Mouse (Mus musculus) testis, postnatal 14 days (tissue): ENCODE results near the gene Ell3.
"Not testable (repeated sequence)": the region's sequence is repeated elsewhere in the genome, so short reads cannot be mapped to it uniquely, and the experiment has no call there.

ENCODE experiments used
- DNase-seq: peaks from one replicate; pipeline ENCODE4 v3.0.0; 2021; ENCODE audit warnings: low spot score

The Ell3 gene

DNA sequence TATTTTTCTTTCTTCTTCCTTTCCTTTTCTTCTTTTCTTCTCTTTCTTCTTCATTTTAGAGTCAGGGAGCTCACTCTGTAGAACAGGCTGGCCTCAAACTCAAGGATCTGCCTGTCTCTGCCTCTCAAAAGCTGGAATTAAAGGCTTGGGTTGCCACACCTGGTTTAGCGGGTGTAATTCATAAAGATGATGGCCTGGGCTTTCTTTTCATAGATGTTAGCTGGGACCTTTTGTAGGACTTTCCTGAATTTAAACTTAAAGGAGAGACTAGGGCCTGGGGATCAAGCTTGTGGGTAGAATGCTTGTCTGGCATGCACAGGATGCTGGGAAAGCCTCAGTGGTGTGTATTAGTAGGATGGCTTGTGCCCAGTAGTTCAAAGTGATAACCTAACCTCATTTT is at the start of gene Ell3:
Gene Ell3, minus strand, starts transcription at position 101 of the 400 bp plus-strand sequence.
- no peak for DNase-seq

DNA sequence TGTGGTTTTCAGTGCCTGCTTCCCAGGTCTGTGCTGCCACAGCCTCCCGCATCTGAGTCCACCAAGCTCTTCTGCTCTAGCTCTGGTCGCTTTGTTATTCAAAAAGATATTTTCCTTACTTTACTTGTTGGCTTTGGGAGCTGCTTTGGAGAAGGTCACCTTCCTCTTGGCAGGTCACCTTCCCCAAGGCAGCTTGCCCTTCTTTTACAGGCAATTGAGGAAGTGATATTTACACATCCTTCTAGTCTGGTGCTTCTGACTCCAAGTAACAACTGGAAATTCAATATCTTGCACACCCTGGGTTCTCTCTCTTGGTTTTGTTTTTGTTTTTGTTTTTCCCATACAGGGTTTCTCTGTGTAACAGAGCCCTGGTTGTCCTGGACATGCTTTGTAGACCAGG is 40.3 kb upstream of the Ell3 start:
- not testable (repeated sequence) for DNase-seq

DNA sequence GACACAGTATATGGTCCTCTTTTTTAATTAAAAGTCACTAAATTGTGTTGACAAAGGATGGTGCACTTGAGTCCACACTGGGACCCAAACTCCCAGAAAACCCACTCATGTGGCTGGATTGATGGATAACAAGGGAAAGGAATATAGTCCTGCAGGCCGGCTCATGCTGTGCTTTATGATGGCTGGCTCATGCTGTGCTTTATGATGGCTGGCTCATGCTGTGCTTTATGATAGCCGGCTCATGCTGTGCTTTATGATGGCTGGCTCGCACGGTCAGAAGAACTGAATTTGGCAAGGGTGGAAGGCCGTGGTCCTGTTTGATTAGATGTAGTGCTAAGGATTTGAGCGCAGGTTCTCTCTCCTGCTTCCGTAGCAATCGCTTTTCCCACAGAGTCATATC is 39.5 kb upstream of the Ell3 start:
- DNase-seq, result no peak

GRCm38 (mm10) chr2:121480916-121481315 is 36.8 kb upstream of the Ell3 start:
- DNase-seq, result not testable (repeated sequence)

GRCm38 (mm10) chr2:121480498-121480897 is 36.4 kb upstream of the Ell3 start:
- no peak for DNase-seq

- DNase-seq, result no peak
Observed at GRCm38 (mm10) chr2:121477491-121478266, 33.6 kb upstream of the Ell3 start.

DNA sequence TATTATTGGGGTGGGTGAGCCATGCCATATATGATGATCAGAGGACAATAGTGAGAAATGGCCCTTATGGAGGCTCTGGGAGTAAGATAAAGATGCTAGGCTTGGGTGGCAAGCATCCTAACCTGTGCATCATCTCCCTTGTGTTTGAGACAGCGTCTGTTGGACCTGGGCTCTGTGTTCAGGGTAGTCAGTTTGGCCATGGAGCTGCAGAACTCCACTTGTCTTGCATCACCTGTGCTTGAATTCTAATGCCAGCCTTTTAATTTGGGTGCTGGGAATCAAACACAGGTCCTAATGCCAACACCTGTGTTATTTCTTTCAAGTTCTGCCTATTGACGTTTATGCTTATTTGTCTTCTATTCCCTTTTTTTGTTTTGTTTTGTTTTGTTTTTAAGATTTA is 31.2 kb upstream of the Ell3 start:
- not testable (repeated sequence) for DNase-seq

DNA sequence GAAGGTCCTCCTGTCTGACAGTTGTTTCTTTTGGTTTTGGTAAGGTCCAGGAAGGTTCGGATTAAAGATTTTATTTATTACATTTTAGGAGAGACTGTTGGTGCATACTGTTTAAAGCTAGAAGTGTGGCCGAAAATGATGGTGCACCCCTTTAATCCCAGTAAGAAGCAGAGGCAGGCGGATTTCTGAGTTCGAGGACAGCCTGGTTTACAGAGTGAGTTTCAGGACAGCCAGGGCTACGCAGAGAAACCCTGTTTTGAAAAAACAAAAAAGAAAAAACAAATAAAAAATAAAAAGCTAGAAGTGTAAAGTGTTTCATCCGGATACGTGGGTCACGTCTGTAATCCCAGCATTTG is 30.1 kb upstream of the Ell3 start:
- DNase-seq, result no peak

GRCm38 (mm10) chr2:121473301-121474179 is 29.5 kb upstream of the Ell3 start, which contains the start of gene Mfap1b:
Gene Mfap1b (minus strand): TSS chr2:121474067.
- peak; percentile 84 for DNase-seq

DNA sequence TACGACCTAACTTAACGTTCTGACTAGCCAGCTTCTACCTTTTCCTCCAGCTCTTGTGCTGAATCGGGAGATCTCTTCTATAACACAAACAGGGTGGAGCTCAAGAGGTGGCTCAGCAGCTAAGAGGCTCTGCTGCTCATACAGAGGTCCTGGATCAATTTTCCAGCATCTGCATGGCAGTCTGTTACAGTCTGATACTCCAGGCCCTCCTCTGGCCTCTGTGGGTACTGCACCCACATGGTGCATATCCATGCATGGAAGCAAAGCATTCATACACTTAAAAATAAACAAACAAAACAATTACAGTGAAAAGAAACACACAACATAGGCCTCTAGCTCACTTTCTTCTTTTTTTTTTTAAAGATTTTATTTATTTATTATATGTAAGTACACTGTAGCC is 28.7 kb upstream of the Ell3 start:
- DNase-seq, result not testable (repeated sequence)

- not testable (repeated sequence) for DNase-seq
Observed at GRCm38 (mm10) chr2:121468982-121469381, 24.9 kb upstream of the Ell3 start.

- DNase-seq, result no peak
Observed at GRCm38 (mm10) chr2:121460071-121460470, 16.0 kb upstream of the Ell3 start.

DNA sequence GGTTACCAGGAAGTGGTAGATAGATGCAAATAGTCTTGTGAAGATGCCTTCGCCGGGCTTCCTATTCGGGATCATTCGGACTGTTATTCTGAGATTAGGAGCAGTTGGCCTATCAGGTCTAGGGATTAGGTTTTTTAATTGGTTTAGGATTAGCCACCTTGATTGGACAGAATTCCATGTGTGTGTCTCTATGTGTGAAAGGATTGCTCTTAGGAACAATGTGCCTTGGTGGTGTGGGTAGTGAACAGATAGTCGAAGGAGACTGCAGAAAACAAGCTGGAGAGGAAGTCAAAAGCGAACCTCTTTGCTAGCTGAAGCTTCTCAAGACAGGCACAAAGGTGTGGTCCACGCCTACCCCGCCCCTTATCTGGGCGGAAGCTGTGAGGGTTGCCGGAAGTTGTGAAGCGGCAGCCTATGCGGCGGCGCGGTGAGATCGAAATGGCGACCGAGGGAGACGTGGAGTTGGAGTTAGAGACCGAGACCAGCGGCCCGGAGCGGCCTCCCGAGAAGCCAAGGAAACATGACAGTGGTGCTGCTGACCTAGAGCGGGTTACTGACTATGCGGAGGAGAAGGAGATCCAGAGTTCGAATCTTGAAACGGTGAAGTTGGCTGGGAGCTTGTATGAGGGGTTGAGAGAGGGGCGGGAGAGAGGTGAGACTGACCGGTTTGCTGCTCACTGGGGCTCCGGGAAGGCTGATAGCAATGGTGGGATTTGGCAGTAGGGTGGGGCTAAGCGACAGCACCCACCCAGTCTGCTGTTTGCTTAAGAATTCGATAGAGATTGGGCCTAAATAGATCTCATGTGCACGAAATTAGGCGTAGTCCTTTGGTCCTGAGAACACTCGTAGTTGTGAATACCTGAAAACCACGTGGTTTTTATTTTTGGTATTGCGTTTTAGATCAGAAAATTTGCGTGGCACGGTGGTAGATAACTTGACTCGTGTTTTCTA is 12.9 kb upstream of the Ell3 start, which contains the start of gene Serinc4:
Gene Serinc4, minus strand, starts transcription at position 90 of the 951 bp plus-strand sequence.
- peak; percentile 85 for DNase-seq

- no peak for DNase-seq
Observed at GRCm38 (mm10) chr2:121455534-121455933, 11.5 kb upstream of the Ell3 start.

- DNase-seq, result no peak
Observed at GRCm38 (mm10) chr2:121453917-121454316, 9.8 kb upstream of the Ell3 start.

DNA sequence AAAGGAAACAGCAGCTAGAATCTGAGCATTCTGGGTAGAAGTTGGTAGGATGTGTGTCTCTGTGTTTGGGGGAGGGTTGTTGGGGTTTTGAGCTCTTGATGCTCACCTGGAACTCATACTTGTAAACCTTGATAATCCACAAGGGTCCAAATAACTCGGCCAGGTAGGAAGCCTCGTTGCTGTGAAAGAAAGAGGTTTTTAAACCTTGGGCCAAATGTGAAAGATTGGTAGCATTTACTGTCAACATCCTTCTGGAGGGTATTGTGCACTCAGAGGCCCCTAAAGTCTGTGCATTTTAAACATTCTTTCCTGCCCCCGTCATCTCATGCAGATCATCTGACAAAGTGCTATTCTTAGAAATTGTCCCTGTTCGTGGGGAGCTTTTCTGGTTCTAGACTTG is 8.9 kb upstream of the Ell3 start, which contains the start of gene Hypk:
Gene Hypk, plus strand, starts transcription at position 301 of the 400 bp plus-strand sequence.
- DNase-seq, result no peak

GRCm38 (mm10) chr2:121452361-121452760 is 8.3 kb upstream of the Ell3 start:
- DNase-seq, result no peak

DNA sequence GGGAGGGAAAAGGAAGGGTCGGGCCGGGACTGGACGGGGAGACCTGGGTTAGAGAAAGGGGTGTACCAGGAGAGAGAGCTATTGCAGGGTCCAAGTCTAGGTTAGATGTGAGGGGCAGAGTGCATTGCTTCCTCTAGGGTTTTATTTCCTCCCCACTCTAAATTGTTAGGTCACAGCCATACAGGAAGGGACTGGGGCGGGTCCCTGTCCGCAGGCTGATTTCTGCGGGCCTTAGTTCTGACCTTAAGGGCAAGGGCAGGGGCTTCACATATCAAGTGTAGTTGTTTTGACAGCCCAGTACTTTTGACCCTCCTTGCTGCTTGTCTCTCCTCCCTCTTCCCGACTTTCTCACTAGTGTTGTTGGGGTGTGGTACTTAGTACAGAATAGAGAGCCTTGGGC is 6.0 kb upstream of the Ell3 start:
- no peak for DNase-seq

- no peak for DNase-seq
Observed at GRCm38 (mm10) chr2:121449545-121450011, 5.5 kb upstream of the Ell3 start.

DNA sequence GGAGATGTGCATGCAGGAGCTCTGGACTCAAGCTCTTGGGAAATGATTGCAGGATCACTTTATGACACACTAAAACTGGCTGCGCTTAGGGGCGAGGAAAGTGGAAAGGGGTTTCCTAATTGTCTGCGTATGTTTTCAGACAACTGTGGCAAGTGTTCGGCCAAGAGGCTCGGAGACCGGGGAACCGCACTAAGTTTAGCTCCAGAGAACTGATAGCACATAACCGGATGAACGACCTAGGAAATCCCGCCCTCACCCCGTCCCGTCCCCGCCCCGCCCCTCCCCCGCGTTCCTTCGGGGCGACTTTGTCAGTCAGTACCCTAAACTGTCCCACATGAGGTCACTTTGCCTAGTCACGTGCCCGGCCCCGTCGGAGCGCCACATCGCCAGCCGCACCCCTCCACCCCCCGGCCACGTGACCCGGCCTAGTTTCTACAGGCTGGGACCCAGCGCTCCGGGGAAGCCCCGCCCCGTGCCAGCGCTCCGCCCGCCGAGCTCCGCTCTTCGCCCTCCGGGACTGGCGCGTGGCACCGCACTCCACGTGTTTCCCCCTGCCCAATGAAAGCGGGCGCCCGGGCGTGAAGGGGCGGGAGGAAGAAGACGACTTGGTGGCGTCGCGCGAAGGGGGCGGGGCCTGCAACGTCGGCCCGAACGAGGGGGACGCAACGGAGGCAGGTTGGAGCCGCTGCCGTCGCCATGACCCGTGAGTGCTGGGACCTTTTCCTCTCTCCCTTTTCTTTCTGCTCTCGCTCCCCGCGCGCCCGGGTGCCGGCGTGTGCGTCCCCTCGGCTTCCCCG is 4.9 kb upstream of the Ell3 start, which contains the start of gene Serf2:
Gene Serf2, plus strand, starts transcription at position 457 of the 797 bp plus-strand sequence.
- DNase-seq, result peak; percentile 99

- DNase-seq, result no peak
Observed at GRCm38 (mm10) chr2:121448136-121448535, 4.1 kb upstream of the Ell3 start.
